Mouse (Mus musculus) left cerebral cortex, postnatal 36 days (tissue): ENCODE data around the gene Rcn1. TPM values are rescaled to one million over a fixed set of nuclear protein-coding genes. Genes with fewer than 3 reads are reported as not detected.

Source experiments
- DNase-seq, 2 experiments: peaks; one replicate each; pipeline ENCODE4 v3.0.0; 2021 to 2022; ENCODE audit warnings: low spot score in 2 of 2, mixed read lengths in 1 of 2
- intact Hi-C: fragments of 180-260 bp; cut with DNase I; formaldehyde crosslinking; loops from one replicate; pipeline ENCODE4 v1.15.1; 2025
- total RNA-seq, 2 experiments: library from RNA; stranded (reverse); gene quantifications; 2 replicates each; pipeline ENCODE4 v1.2.3; 2021

Rcn1 gene
- total RNA-seq, 2 experiments from 2014 or later = 22.3 to 22.9 TPM

- DNase-seq = peak; percentile 12 to 13
Measured at GRCm38 (mm10) chr2:105370240-105370639, 28.9 kb downstream of the Rcn1 start.

GRCm38 (mm10) chr2:105367623-105368022 lies 31.5 kb downstream of the Rcn1 start:
- intact Hi-C loops = no loop called here

More at GRCm38 (mm10) chr2:105370240-105370639, 28.9 kb downstream of the Rcn1 start:
- intact Hi-C loops = no loop called here

GRCm38 (mm10) chr2:105358040-105358439 lies 41.1 kb downstream of the Rcn1 start:
- DNase-seq = no peak
- intact Hi-C loops = no loop called here

More at GRCm38 (mm10) chr2:105367623-105368022, 31.5 kb downstream of the Rcn1 start:
- no peak for DNase-seq

- intact Hi-C loops = no loop called here
- no peak for DNase-seq
Measured at GRCm38 (mm10) chr2:105356791-105357190, 42.3 kb downstream of the Rcn1 start.

GRCm38 (mm10) chr2:105348886-105349285 lies 50.2 kb downstream of the Rcn1 start:
- intact Hi-C loops = no loop called here
- DNase-seq = no peak

GRCm38 (mm10) chr2:105339993-105340392 lies 59.1 kb downstream of the Rcn1 start:
- DNase-seq = no peak
- intact Hi-C loops = loop anchor here (10.0 kb wide), 2 partner anchors 745 to 855 kb away; no protein-coding TSS in a partner anchor

GRCm38 (mm10) chr2:105337171-105337875 lies 61.8 kb downstream of the Rcn1 start:
- intact Hi-C loops = loop anchor here (10.0 kb wide), 2 partner anchors 747 to 857 kb away; no protein-coding TSS in a partner anchor
- no peak for DNase-seq

GRCm38 (mm10) chr2:105336314-105337027 lies 62.6 kb downstream of the Rcn1 start:
- intact Hi-C loops = loop anchor here (10.0 kb wide), 2 partner anchors 748 to 858 kb away; no protein-coding TSS in a partner anchor
- DNase-seq = no peak

Other genes starting within 250 kb of the Rcn1 start
- gene Them7, start 175.0 kb downstream of the Rcn1 start, total RNA-seq = not detected